Mouse (Mus musculus) olfactory bulb, adult 2 months (tissue): ENCODE data around the gene Rpl28. TPM values are rescaled to one million over a fixed set of nuclear protein-coding genes. Genes with fewer than 3 reads are reported as not detected.
A peak's percentile ranks its signal among the peaks of the same experiment; 100 is the strongest.

Experiments
- H3K27ac ChIP-seq: fragments of 200-500 bp; 2 replicates; pipeline ENCODE4 v1.5.1; 2012; ENCODE audit warnings: low read depth, low read length; ENCODE audit not compliant: insufficient read depth
- H3K4me1 ChIP-seq: fragments of 200-500 bp; 2 replicates; pipeline ENCODE4 v1.6.1; 2012; ENCODE audit warnings: low read length; ENCODE audit not compliant: control insufficient read depth, insufficient read depth
- H3K4me3 ChIP-seq: fragments of 200-500 bp; 2 replicates; pipeline ENCODE4 v1.5.1; 2012; ENCODE audit warnings: mild to moderate bottlenecking, low read depth, low read length, moderate library complexity; ENCODE audit not compliant: insufficient read depth
- CTCF ChIP-seq: fragments of 200-500 bp; IDR thresholded peaks from 2 replicates; pipeline ENCODE4 v1.5.1; 2012; ENCODE audit warnings: low read depth, mild to moderate bottlenecking, low read length, moderate library complexity; ENCODE audit not compliant: insufficient read depth
- POLR2A ChIP-seq: fragments of 200-500 bp; IDR thresholded peaks from 2 replicates; pipeline ENCODE4 v1.6.1; 2012; ENCODE audit warnings: mild to moderate bottlenecking, low read depth, low read length, moderate library complexity; ENCODE audit not compliant: insufficient read depth
- WGBS: fragments of 180-500 bp; shearing (Covaris S2); methylation state at CpG from one replicate; pipeline ENCODE4 v1.1.7; 2018; 5-methylcytosine and 5-hydroxymethylcytosine counted together
- polyA plus RNA-seq: library from polyadenylated mRNA; stranded (reverse); fragments of >200 nt; gene quantifications from 2 replicates; pipeline ENCODE4 v1.2.4, GENCODE M21; 2012; ENCODE audit warnings: low replicate concordance; ENCODE audit not compliant: missing spikeins, insufficient read depth, insufficient read length

The Rpl28 gene
- polyA plus RNA-seq, 1 experiment = not detected

DNA sequence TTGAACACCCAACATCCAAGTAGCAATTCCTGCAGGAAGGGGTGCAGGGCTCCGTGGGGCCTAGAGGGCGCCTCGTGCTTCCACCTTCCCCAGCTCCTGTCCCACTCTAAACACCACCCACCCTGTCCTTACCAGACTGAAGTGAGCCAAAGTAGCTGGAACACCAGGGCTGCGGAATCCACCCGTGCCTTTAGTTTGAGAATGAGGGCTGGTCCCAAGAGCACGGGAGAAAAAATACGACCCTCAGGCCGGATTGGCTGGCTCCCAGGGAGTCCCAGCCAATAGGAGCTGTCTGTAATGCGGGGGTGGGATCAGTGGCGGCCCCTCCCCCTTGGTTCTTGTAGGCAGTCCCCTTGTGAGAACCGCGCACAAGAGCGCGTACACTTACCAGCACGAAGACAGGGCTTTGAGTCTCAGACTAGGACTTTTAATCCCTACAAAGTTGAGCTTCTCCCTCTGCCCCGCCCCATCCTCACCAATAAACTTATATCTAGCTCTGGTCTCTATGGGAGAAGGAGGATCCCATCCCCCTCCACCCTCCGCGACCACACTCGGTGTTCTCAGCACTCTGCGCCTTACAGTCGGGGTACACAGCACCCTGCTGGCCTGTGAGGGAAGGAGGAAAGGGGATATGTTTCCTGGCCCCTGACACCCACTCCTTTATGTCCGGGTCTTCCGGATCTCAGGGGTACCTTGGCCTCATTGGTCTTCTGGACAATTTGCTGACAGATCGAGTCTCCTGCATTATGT lies 39.7 kb upstream of the Rpl28 start, which contains the start of gene Cox6b2:
Gene Cox6b2, minus strand, starts transcription at position 274 of the 750 bp plus-strand sequence.
- TF ChIP-seq POLR2A (no peak), CTCF (no peak)
- Histone ChIP-seq H3K4me1 (peaks cover 19% of the 10 kb centered on the region), H3K27ac (no peak within 1 kb of the TSS), H3K4me3 (peak within 1 kb of the TSS; percentile 14)
- 6% methylated on average over 24 of the region's 24 CpGs for WGBS

DNA sequence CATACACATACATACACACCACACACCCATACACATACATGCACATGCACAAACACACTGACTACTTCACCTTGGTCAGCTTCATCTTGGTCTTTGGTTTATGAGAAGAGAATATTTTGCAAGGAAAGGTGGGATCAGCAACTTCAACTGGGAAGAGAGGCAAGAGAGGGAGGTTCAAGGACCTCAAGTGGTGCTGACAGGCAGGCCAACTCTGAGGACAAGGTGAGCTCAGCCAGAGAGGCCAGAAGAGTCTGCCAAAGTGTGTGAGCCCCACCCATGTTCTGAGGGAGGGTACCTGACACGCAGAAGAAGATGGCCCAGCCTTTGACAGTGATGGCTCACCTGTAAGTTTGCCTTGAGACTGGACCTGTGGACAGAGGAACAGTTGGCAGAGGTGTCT lies 33.0 kb upstream of the Rpl28 start:
- Histone ChIP-seq H3K27ac (no peak overlapping the region), H3K4me3 (no peak overlapping the region), H3K4me1 (no peaks in the 10 kb centered on the region)
- TF ChIP-seq CTCF (no peak), POLR2A (no peak)
- 48% methylated on average over 1 of the region's 1 CpGs for WGBS

DNA sequence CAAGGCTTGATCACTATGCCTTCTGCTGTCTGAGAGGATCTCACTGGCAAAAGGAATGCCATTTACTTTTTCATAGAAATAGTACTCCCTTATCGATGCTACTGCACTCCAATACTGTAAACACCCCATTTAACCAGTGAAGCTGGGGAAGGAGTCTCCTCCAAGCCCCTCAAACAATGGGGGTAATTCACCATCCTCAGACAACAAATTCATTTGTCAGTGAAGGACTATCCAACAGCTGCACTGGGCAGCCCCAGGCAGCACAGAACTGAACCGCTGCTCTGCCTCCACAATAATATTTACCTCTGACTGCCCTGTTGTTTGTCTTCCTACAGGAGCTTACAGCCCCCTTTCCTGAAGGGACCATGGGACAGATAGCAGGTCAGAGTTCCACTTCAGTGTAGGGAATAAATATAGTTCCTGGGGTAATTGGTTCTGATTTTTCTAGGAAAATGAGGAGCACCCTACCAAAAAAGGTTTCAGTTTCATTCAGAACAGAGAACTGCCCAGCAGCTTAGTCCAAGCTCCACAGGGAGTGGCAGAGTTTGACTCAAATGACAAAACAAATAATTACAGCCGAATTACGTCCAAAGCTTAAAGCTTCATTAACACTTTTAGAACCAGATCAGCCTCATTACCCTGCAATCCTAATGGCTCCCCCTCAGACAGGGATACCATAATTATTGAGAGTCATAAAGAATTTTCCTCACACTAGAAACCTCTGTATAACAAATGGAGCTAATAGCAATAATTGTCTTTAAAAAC lies 27.5 kb upstream of the Rpl28 start:
- TF ChIP-seq POLR2A = no peak
- TF ChIP-seq CTCF = no peak

DNA sequence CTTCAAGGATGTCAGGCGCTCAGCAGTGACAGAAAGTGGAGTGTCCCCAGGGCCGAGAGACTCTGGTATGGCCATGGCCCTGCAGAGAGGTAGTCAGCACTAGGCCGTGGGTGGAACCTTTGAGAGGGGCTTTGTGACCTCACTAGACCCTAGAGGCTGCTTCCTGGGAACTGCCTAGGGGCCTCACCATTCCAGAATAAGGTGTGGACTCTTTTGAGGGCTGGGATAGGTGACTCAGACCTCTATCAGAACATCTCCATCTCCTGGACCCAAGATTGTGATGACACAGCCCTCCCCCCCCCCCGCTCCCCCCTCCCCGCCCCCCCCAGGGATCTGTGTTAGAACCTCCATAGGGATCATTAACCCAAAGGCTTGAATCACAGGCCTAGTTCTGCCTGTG lies 21.5 kb upstream of the Rpl28 start, which contains the start of gene Fam71e2:
Gene Fam71e2, minus strand, starts transcription at position 101 of the 400 bp plus-strand sequence.
- no peak within 1 kb of the TSS for H3K4me3 ChIP-seq
- no peaks in the 10 kb centered on the region for H3K4me1 ChIP-seq
- TF ChIP-seq CTCF (no peak), POLR2A (no peak)
- H3K27ac ChIP-seq = no peak within 1 kb of the TSS
- 77% methylated on average over 5 of the region's 5 CpGs for WGBS

More for the DNA sequence above, 27.5 kb upstream of the Rpl28 start:
- H3K4me3 ChIP-seq = no peak overlapping the region
- no peak overlapping the region for H3K27ac ChIP-seq
- WGBS = 13% methylated on average over 4 of the region's 4 CpGs
- no peaks in the 10 kb centered on the region for H3K4me1 ChIP-seq

DNA sequence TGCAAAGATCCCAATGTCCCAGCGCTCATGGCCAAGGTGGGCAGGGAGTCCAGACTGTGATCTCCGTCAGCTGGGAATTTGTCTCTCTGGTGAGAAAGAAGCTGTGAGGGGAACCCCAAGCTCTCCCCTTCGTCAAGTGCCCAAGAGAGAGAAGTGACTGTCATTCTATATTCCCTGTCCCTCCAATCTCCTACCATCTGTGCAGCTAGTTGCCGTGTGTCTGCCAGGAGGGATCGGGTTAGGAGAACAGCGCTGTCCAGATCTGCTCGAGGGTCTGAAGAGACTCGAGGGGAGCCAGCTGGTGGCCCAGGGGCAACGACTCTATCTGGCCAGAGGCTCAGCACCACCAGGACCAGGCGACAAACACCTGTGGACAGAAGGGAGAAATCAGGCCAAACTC lies 16.5 kb upstream of the Rpl28 start:
- H3K27ac ChIP-seq = no peak overlapping the region
- TF ChIP-seq POLR2A (no peak), CTCF (no peak)
- 66% methylated on average over 10 of the region's 10 CpGs for WGBS
- no peak overlapping the region for H3K4me3 ChIP-seq
- H3K4me1 ChIP-seq = no peaks in the 10 kb centered on the region; the same call in 1 of the 2 replicates

DNA sequence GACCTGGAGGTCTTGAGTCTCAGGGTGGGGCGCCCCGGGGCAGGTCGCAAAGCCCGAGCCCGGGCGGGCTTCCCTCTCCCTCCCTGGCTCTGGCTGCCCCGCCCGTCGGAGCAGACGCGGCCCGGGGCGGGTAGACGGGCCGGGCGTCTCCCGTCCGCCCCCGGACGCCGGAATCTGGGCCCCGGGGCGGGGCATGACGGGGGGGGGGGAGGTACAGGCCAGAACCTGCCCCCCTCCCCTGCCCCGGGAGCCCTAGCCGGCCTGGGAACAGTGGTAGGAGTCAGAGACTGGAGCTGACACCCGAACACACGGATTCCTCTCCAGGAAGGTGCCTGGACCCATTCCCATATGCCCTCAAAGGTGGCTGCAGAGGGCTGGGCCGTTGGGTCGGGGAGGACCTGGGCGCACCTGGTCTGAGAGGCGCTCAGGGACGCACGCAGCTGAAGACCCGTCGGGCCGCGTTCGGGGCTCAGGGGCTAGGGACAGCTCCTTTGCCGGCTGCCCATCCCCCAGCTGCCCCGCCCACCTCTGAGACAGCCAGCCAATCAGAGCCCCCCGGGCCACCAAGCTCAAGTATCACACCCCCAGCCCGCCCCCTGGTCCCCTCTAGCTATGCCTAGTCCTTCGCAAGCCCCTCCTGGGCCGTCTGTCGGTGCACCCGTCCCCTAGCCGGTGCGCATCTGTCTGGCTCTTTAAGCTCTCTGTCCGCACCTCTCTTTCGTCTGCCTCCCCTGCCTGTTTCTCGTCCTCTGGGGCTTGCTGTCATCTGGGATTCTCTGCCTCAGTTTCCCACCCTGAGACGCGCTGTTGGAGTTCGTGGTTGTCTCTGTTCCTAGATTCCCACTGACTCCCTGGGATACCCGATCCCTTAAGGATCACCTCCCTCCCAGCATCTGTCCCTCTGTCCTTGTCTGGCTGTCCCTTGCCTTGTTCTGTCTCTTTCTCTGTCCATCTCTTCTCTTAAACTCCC lies 15.5 kb upstream of the Rpl28 start:
- no peak overlapping the region for H3K27ac ChIP-seq
- 1% methylated on average over 54 of the region's 56 CpGs for WGBS
- H3K4me1 ChIP-seq = no peaks in the 10 kb centered on the region; the same call in 1 of the 2 replicates
- TF ChIP-seq POLR2A (no peak), CTCF (no peak)
- H3K4me3 ChIP-seq = peak overlapping the region; percentile 19

DNA sequence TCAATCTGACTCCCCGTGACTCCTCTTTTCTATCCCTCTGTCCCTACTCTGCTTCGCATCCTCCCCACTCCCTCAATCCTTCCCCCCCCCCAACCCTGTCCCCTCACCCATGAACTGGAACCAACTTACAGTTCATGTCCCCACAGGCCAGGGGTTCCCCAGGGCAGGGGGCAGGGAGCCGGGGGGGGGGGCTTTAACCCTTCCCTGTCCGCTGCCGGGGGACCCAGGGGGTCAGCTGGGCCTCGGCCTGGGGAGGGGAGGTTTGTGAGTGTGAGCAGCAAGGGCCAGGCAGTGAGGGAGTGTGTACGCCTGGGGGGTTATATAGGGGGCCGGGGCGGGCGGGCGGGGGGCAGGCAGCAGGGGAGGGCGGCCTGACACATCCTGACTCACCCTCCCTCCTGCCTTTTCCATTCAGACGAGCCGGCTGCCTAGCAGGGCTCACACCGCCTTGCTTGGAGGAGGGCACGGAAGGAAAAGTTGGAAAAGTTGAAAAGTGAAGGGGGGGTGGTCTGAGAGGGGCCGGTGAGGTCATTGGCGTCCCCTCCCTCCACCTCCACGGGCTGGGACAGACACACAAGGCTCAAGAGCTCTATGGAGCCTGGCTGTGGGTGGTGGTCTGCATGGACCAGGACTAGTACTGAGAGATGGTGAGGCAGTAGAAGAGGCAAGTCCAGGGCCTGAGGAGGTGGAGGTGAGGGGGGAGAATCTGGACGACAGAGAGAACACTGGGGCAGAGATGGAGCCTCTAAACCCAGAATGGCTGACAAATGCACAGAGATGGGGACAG lies 14.6 kb upstream of the Rpl28 start:
- WGBS = 5% methylated on average over 18 of the region's 20 CpGs
- H3K4me1 ChIP-seq = no peaks in the 10 kb centered on the region; the same call in 1 of the 2 replicates
- H3K27ac ChIP-seq = no peak overlapping the region
- H3K4me3 ChIP-seq = no peak overlapping the region
- TF ChIP-seq CTCF = no peak
- TF ChIP-seq POLR2A = no peak

DNA sequence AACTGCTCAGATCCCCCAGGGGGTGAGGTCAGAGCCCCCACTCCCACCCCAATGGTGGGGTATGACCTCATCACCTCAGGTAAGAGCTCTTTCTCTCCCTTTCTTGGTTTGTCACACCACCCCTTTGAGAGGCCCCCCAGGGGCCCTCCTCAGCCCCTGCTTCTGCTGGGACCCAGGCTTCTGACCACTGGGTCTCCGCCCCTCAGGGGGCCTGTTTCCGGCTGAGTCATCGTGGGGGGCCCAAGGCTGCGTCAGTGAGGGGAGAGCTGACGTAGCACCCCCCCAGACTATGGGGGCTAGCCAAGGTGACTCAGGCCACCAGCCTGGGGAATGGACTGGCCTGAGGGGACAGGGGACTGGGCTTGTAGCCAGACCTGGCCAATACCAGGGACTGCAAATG lies 12.8 kb upstream of the Rpl28 start:
- no peak for TF ChIP-seq POLR2A
- no peak for TF ChIP-seq CTCF
- Histone ChIP-seq H3K4me3 (no peak overlapping the region), H3K4me1 (no peaks in the 10 kb centered on the region; the same call in 1 of the 2 replicates), H3K27ac (no peak overlapping the region)
- WGBS = 38% methylated on average over 5 of the region's 5 CpGs
